Mouse (Mus musculus) ovary, adult 18-20 months (tissue): ENCODE results near the gene Mchr1.

Experiments used
- DNase-seq: peaks from one replicate; pipeline ENCODE4 v3.0.0; 2022; ENCODE audit warnings: low spot score, mixed read lengths

Gene Mchr1

DNA sequence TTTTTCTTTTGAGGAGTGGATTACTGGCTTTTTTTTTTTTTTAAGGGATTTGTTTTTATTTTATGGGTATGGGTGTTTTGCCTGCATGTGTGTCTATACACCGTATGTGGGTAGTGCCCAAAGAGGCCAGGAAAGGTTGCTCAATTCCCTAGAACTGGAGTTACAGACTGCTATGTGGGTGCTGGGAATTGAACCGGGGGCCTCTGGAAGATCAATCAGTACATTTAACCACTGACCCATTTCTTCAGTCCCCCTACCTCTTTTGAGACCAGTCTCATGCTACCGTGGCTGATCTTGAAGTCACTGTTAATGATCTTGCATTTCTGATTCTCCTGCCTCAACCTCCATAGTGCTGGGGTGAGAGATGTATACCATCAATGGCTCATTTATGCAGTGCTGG is 8.0 kb upstream of the Mchr1 start:
- no peak for DNase-seq

DNA sequence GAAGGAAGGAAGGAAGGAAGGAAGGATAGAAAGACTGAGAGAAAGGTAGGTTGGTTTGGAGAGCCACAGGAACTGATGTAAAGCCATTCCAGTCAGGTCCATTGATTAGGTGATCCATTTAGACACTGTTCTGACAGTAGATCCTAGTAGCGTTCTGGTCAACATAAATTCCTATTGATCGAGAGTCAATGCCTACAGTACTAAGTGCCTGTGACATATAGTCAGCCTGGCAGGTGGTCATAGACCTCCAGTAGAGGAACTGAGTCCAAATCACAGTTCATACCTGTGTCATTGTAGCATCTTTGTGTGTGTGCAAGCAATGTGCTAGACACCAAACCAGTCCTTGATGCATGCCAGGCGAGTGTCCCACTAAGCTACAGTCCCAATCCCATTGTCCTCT is 7.0 kb upstream of the Mchr1 start:
- no peak for DNase-seq

DNA sequence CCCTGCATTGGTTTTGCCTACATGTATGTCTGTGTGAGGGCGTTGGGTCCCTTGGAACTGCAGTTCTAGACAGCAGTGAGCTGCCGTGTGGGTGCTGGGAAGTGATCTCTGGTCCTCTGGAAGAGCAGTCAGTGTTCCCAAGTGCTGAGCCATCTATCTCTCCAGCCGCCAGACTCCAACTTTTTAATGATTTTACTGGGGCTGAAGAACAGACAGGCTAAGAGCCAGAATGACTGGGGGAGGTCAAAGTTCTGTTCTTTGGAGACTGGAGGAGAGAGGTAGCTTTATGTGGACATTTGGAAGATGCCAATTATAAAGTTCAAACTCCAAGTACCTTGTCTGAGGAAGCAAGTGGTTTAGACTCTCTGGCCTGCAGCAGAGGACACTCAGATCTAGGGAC is 5.5 kb upstream of the Mchr1 start:
- no peak for DNase-seq

DNA sequence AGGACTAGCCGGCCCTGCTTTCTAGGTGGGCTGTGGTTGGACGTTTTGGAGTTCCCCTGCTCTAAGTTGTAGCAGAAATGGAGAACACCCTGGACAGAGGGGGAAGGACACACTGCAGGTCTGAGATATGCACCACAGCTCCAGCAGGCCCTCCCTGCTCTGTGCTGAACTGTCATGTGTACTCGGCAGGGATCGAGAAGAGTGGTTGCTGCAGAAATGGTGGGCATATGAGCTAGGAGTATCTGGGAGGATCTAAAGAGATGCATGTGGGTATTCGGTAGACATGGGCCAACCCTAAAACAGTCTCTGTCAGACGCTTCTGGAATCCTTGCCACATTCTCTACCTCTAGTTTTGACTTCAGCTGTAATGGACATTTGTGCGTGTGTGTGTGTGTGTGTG is 4.0 kb upstream of the Mchr1 start:
- no peak for DNase-seq

DNA sequence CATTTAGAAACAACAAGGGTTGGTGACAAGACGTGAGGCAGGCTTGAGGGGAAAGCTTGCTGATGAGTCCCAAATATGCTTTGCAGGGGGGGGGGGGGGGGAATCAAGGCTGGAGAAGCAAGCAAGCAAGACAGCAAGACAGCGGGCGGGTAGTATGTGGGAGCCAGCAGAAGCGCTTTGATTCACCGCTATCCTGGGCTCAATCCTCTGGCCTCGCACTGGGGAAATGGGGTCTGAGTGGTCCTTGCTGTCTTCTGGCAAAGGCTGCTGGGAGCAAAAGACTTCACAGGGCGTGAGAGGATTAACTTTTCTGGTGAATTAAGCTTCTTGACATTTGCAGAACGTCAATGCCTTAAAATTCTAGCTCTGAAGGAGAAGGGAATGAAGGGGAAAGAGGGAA is 763 bp downstream of the Mchr1 start:
- no peak for DNase-seq

DNA sequence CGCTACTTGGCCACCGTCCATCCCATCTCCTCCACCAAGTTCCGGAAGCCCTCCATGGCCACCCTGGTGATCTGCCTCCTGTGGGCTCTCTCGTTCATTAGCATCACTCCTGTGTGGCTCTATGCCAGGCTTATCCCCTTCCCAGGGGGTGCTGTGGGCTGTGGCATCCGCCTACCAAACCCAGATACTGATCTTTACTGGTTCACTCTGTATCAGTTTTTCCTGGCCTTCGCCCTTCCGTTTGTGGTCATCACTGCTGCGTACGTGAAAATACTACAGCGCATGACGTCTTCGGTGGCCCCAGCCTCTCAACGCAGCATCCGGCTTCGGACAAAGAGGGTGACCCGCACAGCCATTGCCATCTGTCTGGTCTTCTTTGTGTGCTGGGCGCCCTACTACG is 2.2 kb downstream of the Mchr1 start:
- no peak for DNase-seq

DNA sequence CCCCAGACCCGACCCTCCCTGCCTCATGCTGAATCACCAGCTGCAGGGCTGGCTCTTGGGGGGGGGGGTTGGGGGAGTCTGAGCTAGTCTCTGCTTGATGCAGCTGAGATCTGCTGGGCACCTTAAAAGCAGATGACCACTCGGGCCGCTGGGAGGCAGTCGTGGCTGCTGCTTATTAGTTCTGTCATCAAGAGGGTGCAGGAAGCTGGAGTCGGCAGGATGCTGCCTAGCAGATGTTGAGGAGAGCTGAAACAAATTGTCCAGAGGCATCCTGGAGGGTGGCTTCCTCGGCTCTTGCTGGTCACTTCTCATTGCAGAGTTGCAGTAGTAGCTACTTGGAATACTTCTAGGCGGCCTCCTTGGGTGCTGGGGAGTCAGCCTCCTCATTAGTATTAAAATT is 4.0 kb downstream of the Mchr1 start:
- no peak for DNase-seq

DNA sequence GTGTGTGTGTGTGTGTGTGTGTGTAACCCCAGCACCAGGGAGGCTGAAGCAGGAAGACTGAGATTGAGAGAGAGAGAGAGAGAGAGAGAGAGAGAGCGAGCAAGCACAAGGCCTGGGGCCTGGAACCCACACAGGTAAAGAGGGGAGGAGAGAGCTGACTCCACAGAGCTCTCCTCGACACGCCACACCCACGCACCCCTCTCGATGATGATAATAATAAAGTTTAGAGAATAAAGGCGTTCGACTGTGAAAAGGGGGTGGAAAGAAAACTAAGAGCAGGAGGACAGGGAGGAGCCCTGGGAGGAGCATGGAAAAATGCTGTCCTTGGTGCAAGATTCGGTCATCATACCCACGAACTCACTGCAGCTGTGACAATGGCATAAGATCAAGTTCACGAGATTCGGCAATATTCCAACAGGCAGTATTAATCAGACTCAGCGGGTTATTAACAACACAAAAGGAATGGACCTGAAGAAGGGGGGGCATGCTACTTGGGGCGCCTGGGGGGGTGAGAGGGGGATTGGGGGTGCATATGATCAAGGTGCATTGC is 4.6 kb downstream of the Mchr1 start:
- DNase-seq: no peak

DNA sequence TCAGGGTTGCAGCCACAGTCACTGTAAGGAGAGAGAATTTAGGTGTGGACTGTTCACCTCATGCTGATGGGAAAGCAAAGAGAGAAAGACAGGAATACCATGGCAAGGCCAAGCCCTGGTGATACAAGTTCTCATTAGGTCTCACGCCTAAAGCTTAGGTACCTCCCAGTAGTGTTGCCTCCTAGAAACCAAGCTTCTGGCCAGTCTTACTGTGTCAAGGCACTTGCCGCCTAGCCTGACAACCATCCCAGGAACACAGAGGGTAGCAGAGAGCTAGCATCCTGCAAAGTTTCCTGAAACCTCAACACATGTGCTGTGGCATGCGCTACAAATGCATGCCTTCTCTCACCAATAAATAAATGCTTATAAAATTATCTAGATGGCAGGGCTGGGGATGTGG is 11.6 kb downstream of the Mchr1 start:
- no peak for DNase-seq

DNA sequence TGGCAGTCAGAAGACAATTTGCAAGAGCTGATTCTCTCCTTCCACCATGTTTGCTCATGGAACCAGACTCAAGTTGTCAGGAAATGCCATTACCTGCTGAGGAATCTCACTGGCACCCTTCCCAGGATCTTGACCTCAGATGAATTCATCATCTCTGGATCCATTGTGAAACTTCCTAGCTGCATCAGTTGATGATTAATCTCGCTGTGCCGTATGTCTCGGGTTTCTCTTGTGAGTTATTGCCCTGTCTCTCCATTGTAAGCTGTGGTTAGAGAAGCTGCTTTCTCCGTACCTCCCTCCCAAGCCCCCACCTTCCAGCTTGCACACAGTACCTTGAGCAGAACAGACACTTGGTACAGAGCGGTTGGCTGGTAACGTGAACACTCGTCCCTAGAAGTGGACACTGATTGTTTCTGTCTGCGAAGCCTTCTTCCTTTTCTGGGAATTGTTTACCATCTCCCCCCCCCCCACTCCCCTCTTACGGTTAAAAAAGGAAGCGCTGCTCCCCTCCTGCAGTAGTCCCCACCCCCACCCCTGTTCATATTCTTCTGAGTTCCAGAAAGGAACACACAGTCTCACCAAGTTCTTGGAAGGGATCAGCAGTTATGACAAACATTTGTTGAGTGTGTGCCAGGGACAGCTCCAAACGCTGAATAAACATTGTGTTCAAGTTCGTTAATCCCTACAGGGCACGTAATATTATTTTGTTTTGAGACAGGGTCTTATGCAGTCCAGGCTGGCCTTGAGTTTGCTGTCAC is 12.5 kb downstream of the Mchr1 start:
- DNase-seq: peak; percentile 43

DNA sequence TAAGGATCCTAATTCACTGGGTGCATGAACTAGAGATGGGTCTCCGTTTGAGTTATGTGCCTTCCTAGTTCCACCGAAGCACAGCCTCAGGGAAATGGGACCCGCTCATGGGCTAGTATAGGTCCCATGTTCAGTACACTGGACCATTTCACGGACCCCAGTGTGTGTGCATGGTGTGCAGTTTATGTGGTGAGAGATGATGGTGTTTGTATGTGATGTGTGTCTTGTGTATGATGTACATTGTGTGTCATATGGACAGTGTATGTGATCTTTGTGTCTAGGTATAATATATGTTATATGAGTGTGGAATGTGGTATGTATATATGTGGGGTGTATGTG is 13.0 kb downstream of the Mchr1 start:
- DNase-seq: no peak

DNA sequence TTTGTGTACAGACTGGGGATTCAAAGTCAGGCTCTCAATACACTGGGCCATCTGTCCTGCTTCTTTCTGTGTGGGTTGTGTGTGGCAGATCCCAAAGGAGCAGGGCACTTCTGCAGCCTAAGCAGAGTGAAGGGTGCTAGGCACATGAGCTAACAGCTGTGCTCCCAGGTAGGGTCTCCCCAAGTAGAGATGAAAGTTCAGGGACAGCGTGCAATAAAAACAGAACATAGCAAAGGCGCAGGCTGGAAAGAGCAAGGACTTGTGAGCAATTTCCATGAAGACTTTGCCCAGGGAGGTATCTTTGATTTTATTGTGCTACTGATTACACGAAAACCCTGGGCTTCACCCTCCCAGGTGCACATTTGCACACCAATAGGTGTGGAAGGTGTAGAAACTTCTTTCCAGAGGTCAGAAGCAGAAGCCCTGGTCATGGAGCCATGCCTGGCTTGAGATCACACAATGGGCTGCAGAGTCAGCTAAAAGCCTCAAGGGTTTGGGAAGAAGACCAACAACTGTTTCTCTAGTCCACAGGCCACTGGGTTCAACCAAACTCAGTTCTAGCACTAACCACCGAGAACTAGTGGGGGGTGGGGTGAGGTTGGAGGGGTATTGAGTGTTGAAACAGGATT is 13.8 kb downstream of the Mchr1 start:
- no peak for DNase-seq

DNA sequence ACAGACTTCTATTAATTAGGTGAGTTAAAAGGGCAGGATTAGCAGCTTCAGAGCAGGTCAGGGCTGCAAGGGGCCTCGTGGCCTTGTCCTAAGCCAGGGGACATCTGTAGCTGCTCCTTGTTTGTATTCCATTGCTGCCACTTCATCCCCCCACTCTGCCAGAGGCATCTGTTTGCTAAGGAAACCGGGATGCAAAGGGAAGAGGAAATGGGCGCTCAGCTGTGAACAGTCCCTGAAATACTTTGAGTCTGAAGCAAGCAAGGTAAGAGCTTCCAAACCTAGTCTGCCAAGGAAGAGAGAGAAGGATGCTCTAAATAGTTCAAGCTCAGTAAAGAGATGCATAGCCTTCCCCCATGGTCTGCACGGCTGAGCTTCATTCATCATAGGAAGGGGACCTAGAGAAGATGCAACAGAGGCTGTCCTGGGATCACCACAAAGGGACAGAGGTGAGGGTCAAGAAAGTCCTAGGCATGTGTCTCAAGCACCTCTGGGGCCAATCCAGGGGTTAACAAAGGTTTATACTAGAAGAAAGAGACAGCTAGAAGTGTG is 17.4 kb downstream of the Mchr1 start:
- DNase-seq: no peak

DNA sequence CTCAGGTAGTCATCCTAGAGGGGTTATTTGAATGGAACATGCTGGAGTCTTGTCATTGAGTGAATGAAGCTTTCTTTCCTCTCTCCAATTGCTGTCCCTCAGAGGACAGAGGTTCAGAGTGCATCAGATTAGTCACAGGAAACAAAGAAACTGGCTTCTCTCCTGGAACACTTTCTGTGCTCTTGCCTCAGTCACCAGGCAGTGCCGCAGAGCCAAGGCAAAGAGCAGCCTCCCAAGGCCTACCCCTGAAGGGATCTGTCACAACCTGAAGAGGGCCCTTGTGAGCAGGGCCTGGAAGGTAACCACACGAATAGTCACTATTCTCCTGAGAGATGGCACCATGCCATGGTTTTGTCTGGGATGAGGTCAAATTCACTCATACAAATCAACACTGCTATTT is 18.3 kb downstream of the Mchr1 start:
- no peak for DNase-seq

DNA sequence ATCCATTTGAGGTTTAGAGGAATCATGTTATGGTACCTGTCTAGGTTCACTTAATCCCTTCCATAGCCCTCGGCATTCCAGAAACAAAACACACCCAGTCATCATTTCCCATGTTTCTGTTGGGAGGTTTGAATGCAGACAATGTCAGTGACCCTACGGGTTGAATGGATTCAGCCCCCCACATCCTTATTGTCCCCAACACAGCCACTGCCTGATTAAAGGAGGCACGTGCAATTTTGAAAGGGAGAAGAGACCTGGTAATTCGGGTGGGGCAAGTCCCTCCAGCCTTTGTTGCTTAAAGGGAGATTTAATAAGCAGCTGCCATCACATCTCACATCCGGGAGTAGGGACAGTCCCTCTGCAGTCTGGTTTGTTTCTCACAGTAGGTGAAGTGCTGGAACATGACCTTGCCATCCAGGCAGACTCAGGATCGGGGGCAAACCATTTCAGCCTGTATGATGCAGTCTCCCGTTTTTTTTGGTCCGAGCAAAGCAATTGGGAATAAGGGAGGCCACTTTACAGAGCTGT is 18.9 kb downstream of the Mchr1 start:
- DNase-seq: no peak

DNA sequence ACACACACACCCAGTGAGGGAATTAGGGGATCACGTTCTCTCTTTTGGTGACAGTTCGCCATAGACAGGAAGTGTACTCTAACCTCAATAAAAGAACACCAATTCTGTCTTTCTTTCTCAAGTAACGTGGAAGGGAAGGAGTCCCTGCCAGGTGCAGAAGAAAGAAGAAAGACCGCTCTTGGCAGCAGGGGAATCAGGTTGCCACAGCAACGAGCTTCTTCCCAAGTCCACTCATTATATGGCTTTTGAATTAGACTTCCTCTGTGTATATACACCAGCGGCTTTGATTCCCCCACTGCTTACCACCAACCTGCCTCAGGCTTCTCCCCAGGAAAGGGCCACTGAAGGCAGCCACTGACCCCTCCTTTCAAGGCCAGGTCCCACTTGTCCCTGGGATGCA is 19.8 kb downstream of the Mchr1 start:
- no peak for DNase-seq

DNA sequence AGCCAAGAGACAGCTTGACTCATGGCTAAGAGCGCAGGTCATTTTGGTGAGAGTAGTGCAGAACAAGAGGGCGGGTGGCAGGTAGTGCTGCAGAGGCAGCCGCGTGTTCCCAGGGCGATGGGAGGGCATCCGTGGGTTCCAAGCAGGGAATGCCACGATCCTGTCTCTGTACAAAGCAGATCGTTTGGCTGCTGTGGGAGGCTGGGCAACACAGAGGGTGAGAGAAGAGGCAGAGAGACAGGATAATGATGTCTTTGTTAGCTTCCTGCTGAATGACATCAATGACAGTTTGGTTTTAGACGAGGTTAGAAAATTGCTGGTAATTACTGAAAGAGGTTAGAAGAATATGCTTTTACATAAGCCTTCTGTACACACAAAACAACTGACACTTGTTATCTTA is 23.0 kb downstream of the Mchr1 start:
- no peak for DNase-seq

DNA sequence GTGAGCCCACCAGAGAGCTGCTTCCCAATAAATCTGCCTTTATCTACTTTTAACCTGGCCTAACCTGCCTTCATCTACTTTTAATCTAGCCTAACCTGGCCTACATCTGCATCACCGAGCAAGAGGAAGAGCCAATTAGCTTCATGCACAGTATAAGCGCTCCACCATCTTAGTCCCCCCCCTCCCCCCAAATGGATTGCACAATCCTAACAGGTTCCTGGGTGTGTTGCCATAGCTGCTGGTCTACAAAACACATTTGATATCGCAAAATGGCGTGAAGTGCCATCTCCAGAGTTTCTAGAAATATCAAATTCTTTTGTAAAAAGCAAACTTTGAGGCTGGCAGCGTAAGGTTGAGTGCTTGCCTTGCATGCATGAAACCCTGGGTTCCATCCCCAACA is 24.0 kb downstream of the Mchr1 start:
- no peak for DNase-seq

DNA sequence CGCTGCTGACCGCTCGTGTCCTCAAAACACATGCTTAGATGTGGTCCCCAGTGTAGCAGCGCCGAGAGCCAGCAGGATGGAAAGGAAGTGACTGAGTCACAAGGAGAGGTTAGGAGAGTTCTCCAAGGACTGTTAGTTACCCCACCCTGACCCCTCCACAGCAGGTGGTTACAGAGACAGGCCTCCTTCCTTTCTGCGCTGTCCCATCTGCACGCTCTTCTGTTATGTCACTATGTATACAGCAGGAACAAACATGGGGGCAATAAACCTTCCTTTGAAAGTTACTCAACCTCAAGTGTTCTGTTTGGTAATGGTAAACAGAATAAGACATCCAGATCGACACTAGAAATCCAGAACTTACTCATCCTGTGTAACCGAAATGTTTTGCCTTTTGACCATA is 24.9 kb downstream of the Mchr1 start:
- DNase-seq: no peak

DNA sequence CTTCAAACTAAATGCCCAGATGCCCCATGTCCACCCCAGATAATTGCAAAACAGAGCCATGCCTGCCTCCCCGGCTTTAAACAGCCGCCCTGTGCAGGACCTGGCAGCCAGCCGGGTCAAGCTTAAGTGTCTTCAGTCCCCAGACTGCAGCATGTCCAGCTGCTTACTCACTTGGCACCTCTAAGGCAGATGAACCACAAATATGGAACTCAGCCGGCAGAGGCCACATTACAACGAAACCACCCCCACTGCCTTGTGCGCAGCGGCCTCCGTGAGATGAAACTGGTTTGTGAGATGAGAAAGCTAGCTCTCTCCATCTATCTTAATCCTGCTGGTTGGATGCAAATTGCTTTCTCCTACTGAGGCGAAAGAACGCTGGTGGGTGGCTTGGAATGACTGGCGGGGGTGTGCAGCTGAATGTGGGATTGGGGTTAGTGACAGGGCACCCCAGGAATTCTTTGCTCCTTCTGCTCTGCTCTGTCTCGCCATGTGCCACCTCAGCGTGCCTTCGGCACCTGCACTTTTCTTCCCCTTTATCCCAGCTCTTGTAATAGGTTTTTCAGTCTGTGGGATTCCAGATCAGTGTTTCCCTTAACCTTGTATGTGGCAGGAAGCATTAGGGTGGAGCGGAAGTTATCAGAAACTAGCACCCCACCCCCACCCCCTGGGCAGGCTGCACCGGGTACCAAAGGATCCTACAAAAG is 29.2 kb downstream of the Mchr1 start:
- DNase-seq: peak; percentile 28

DNA sequence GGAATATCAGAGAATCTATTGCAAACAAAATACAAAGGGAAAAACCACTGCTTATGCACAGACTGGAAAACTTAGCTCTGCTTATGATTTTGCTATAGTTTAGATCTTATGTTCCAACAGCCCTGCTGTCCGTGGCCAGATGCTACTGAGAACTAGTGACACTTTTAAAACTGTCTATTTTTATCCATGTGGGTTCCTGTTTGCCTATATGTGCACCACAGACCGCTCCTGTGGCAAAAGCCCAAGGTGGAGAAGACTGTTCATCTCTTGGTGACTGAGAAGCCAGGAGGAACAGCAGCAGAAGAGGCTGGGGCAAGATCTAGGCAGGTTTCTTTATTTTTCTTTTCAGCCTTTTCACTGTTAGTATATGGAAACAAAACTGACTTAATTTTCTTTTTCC is 32.1 kb downstream of the Mchr1 start:
- no peak for DNase-seq

DNA sequence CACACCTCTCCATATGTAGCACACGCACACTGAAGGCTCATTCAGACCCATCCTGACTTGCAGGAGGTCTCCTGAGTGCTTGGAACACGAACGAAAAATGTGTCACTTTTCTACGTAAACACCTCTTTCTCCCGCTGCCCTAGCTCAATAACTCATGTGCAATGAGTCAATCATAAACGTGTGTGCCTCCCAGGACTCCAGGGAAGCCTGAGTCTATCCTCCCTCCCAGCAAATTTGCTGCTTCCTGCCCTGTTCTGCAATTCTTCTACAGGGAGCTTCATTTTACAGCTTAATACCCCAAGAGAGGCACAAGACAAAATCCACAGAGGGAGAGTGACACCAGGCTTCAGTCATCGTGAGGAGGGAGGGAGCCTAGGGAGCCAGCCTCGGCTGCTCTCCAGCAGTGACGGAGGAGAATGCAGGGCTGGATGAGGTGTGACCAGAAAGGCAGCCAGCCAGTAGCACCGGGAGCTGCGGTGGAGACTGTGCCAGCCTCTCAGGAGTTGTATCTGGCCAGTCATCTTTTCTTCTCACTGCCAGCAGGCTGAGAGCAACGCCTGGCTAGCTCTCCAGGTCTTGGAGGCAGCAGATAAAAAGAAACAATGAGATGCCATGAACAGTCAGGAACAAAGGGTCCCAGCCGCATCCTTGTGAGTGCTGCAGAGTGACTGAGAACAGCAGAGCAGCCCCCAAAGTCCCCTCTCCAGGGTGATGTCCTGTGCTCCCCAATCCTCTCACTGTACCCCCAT is 37.2 kb downstream of the Mchr1 start:
- DNase-seq: no peak
